ENCODE assay signal across 8 mouse cellular contexts in genomic region chr3:81835380-81836157, GRCm38 (mm10).
A peak's percentile ranks its signal among the peaks of the same experiment; 100 is the strongest.
DNase-seq lines count a peak whose midpoint lies in the region; ATAC-seq and TF ChIP-seq lines count a peak whose summit lies in the region.

No protein-coding gene starts in this region.

- DNase-seq in heart, embryonic 10.5 days (ENCODE audit: low spot score): peak; percentile 75
- no peak for DNase-seq in heart, adult 2 months
- peak; percentile 80 for DNase-seq in A20 (ENCODE audit: low read depth, low spot score)
- DNase-seq in left cerebral cortex, adult 8-10 months (ENCODE audit: low spot score in 2 of 2): no peak
- DNase-seq in cerebellum, adult 11-12 months: no peak
- no peak for DNase-seq in gastrocnemius, adult 2 months

- no peaks in the 10 kb centered on the region for H3K27me3 ChIP-seq in heart, embryonic 10.5 days (ENCODE audit: insufficient read depth, poor library complexity, severe bottlenecking)
- no peaks in the 10 kb centered on the region for H3K27me3 ChIP-seq in heart, adult 2 months (ENCODE audit: control insufficient read depth, insufficient read depth, low read length)
- no peaks in the 10 kb centered on the region for H3K27me3 ChIP-seq in forebrain, embryonic 12.5 days
- H3K27me3 ChIP-seq in liver, embryonic 16.5 days (ENCODE audit: control insufficient read depth, insufficient read depth, low read depth, low read length): no peaks in the 10 kb centered on the region

- no peaks in the 10 kb centered on the region for H3K36me3 ChIP-seq in heart, embryonic 10.5 days
- H3K36me3 ChIP-seq in heart, adult 2 months (ENCODE audit: control insufficient read depth, insufficient read depth, low read length): no peaks in the 10 kb centered on the region
- H3K36me3 ChIP-seq in forebrain, embryonic 12.5 days (replicated peaks): no peaks in the 10 kb centered on the region
- no peaks in the 10 kb centered on the region for H3K36me3 ChIP-seq in liver, embryonic 16.5 days (ENCODE audit: control insufficient read depth, insufficient read depth)

- no peak for TF ChIP-seq POLR2A in heart, adult 2 months (IDR thresholded peaks at IDR 0.05; ENCODE audit: insufficient read depth, low read depth, low read length)

- no peaks in the 10 kb centered on the region for H3K79me2 ChIP-seq in heart, adult 2 months (replicated peaks; ENCODE audit: control insufficient read depth, insufficient read depth, low read length)

- no peak overlapping the region for H3K9ac ChIP-seq in heart, adult 2 months (ENCODE audit: low read depth, low read length)
- no peak overlapping the region for H3K9ac ChIP-seq in forebrain, embryonic 12.5 days
- no peak overlapping the region for H3K9ac ChIP-seq in liver, embryonic 16.5 days (ENCODE audit: low read depth, low read length)

- intact Hi-C loops in heart, adult 2 months (cut with DNase I): no loop called here
- intact Hi-C loops in gastrocnemius, adult 2 months (cut with DNase I): no loop called here

- H3K9me3 ChIP-seq in heart, embryonic 10.5 days: no peaks in the 10 kb centered on the region
- H3K9me3 ChIP-seq in forebrain, embryonic 12.5 days: no peaks in the 10 kb centered on the region
- no peaks in the 10 kb centered on the region for H3K9me3 ChIP-seq in liver, embryonic 16.5 days (replicated peaks; ENCODE audit: control insufficient read depth, low read length)

- TF ChIP-seq CTCF in heart, adult 2 months (IDR thresholded peaks at IDR 0.05): no peak
- TF ChIP-seq CTCF in gastrocnemius, adult 2 months (IDR thresholded peaks at IDR 0.05): no peak

- H3K27ac ChIP-seq in heart, embryonic 10.5 days: peak overlapping the region; percentile 77
- no peak overlapping the region for H3K27ac ChIP-seq in heart, adult 2 months
- H3K27ac ChIP-seq in forebrain, embryonic 12.5 days: no peak overlapping the region
- H3K27ac ChIP-seq in liver, embryonic 16.5 days (ENCODE audit: low read length): no peak overlapping the region
- H3K27ac ChIP-seq in gastrocnemius, adult 2 months: no peak overlapping the region

- TF ChIP-seq EP300 in heart, adult 2 months (IDR thresholded peaks at IDR 0.05; ENCODE audit: insufficient read depth, low read depth, low read length): no peak

- 0 out of 2 replicates have a peak overlapping the region, but pooled peaks have one; percentile 15 for H3K4me2 ChIP-seq in forebrain, embryonic 12.5 days
- H3K4me2 ChIP-seq in liver, embryonic 16.5 days (ENCODE audit: low read depth, low read length): peak overlapping the region; percentile 36

- peak overlapping the region; percentile 49 for H3K4me3 ChIP-seq in heart, embryonic 10.5 days
- H3K4me3 ChIP-seq in heart, adult 2 months: no peak overlapping the region
- H3K4me3 ChIP-seq in forebrain, embryonic 12.5 days (replicated peaks): no peak overlapping the region
- peak overlapping the region; percentile 6; the same call in 1 of the 2 replicates for H3K4me3 ChIP-seq in liver, embryonic 16.5 days (ENCODE audit: low read depth, low read length)
- no peak overlapping the region for H3K4me3 ChIP-seq in gastrocnemius, adult 2 months

- 8% methylated on average over 11 of the region's 11 CpGs for WGBS in heart, embryonic 10.5 days
- WGBS in heart, adult 2 months: 8% methylated on average over 11 of the region's 11 CpGs
- 12% methylated on average over 11 of the region's 11 CpGs for WGBS in forebrain, embryonic 12.5 days
- 13% methylated on average over 11 of the region's 11 CpGs for WGBS in liver, embryonic 16.5 days (ENCODE audit: insufficient replicate concordance)

- peaks cover 8% of the 10 kb centered on the region for H3K4me1 ChIP-seq in heart, embryonic 10.5 days
- no peaks in the 10 kb centered on the region for H3K4me1 ChIP-seq in heart, adult 2 months (ENCODE audit: control insufficient read depth, insufficient read depth, low read length)
- H3K4me1 ChIP-seq in forebrain, embryonic 12.5 days: peaks cover 10% of the 10 kb centered on the region; the same call in 1 of the 2 replicates
- H3K4me1 ChIP-seq in liver, embryonic 16.5 days (ENCODE audit: control insufficient read depth, low read depth, low read length): no peaks in the 10 kb centered on the region

- no peak for ATAC-seq in forebrain, embryonic 12.5 days (ENCODE audit: low FRiP score)
- ATAC-seq in liver, embryonic 16.5 days (ENCODE audit: low read depth): peak; percentile 64

Comparison
In these comparisons a context has a peak if more than half of its experiments do, and no peak if none do; other contexts are left out.
1. DNase-seq: peak in heart, embryonic 10.5 days (single experiment) and A20 (single experiment); none in heart, adult 2 months (0 of 2), left cerebral cortex, adult 8-10 months (0 of 2), cerebellum, adult 11-12 months (single experiment) and gastrocnemius, adult 2 months (single experiment).
2. H3K4me3 ChIP-seq: peak in heart, embryonic 10.5 days (single experiment) and liver, embryonic 16.5 days (single experiment); none in heart, adult 2 months (single experiment), forebrain, embryonic 12.5 days (single experiment) and gastrocnemius, adult 2 months (single experiment).